Mouse (Mus musculus) CD4-positive naive resting alpha-beta T cell, adult 57 days (primary cell): ENCODE results near the gene D6Ertd527e. TPM values are rescaled to one million over a fixed set of nuclear protein-coding genes. Genes with fewer than 3 reads are reported as not detected.

Experiments used
- total RNA-seq: library from RNA; stranded (reverse); gene quantifications from one replicate; pipeline ENCODE4 v1.2.4, GENCODE M21; 2023

Gene D6Ertd527e
- total RNA-seq, result 0.41 TPM

DNA sequence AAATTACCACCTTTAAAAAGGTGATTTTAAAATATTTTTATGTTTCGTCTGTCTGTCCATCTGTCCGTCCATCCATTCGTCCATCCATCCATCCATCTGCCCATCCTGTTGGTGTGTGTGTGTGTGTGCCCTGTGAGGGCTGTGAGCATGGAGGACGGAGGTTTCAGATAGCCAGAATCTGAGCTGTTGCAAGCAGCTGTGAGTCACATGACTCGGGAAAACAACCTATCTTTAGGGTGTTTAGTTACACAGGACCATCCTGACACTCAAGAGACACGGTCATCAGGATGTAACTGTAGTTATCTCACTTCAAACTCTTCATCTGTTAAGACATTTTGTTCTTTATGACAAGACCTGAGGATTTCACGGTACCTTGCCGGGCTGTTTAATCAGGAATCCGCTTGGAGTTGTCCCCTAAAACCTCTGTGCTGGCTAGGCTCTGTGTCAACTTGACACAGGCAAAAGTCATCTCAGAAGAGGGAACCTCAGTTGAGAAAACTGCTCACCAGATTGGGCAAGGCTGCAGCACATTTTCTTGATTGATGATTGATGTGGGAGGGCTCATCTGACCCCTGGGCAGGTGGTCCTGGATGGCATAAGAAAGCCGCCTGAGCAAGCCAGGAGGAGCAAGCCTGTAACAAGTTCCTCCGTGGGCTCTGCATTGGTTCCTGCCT, at the start of gene D6Ertd527e:
Gene D6Ertd527e (plus strand): TSS at position 624 of the 674 bp plus-strand sequence.

Other genes starting within 250 kb of the D6Ertd527e start
- gene Nfu1, start 95.5 kb upstream of the D6Ertd527e start, total RNA-seq, result 40.3 TPM
- gene Gfpt1, start 61.9 kb upstream of the D6Ertd527e start, total RNA-seq, result 36.1 TPM
- gene Antxr1, start 231.1 kb downstream of the D6Ertd527e start, total RNA-seq, result 1.1 TPM
- gene Gkn1, start 246.2 kb downstream of the D6Ertd527e start, total RNA-seq, result not detected